Mouse (Mus musculus): ENCODE measurements around the gene Synm. TPM values are rescaled to one million over a fixed set of nuclear protein-coding genes. Genes with fewer than 3 reads are reported as not detected.

Gene Synm
- total RNA-seq, 1 experiment from 2014 or later = 0.05 TPM

DNA sequence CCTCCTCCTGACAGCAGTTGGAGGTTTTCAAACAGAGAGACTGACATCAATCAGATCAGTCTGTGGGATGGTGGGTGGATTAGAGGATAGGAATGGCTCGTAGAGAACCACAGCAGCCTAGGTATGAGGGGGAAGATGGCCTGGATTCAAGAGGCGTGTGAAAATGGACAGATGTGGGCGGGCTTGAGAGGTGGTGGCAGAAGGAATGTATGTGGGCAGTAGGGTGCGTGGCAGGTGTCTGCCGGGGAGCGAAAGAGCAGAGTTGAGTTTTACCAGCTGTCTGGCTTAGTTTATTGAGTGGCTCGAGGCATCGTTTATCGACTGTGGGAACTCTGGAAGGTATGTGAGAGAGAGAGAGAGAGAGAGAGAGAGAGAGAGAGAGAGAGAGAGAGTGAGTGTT, 78.5 kb downstream of the Synm start:
- ATAC-seq (replicated peaks in 1 of 2; ENCODE audit: insufficient read depth in 1 of 2, low FRiP score in 2 of 2, low TSS enrichment in 1 of 2, low read depth in 1 of 2, poor library complexity in 2 of 2, severe bottlenecking in 2 of 2) = no peak

Other genes starting within 250 kb of the Synm start
- gene Lrrc28, start 114.5 kb downstream of the Synm start, total RNA-seq (2017) = 20.6 and 26.0 TPM in 2 replicates
- 1.8 and 5.2 TPM in 2 replicates for gene Ttc23, start 112.3 kb downstream of the Synm start, total RNA-seq (2017)
- 31.6 and 51.6 TPM in 2 replicates for gene Igf1r, start 193.1 kb upstream of the Synm start, total RNA-seq (2017)